In genomic region chr5:32350551-32351256, GRCm38 (mm10) we compare ENCODE assay signal across 11 mouse cellular contexts.
A peak's percentile ranks its signal among the peaks of the same experiment; 100 is the strongest.
DNase-seq lines count a peak whose midpoint lies in the region; ATAC-seq and TF ChIP-seq lines count a peak whose summit lies in the region.
"Had no signal": no experiment of that assay in that cellular context is flagged by ENCODE, and none has a peak within 500 bp of the region (broad histone marks: within the 10 kb centered on the region; RNA-seq: fewer than 3 reads in every experiment).

No protein-coding gene starts in this region.

- no peaks in the 10 kb centered on the region for H3K27me3 ChIP-seq in kidney, postnatal 0 days (ENCODE audit: insufficient read depth, low read length)
- H3K27me3 ChIP-seq in intestine, embryonic 15.5 days (replicated peaks): no peaks in the 10 kb centered on the region
- no peaks in the 10 kb centered on the region for H3K27me3 ChIP-seq in stomach, embryonic 15.5 days (replicated peaks)
- H3K27me3 ChIP-seq in forebrain, embryonic 12.5 days: no peaks in the 10 kb centered on the region
- H3K27me3 ChIP-seq: limb, embryonic 15.5 days had no signal

- H3K36me3 ChIP-seq in kidney, postnatal 0 days (ENCODE audit: insufficient read depth, low read length): no peaks in the 10 kb centered on the region
- no peaks in the 10 kb centered on the region for H3K36me3 ChIP-seq in intestine, embryonic 15.5 days
- H3K36me3 ChIP-seq in stomach, embryonic 15.5 days: no peaks in the 10 kb centered on the region
- H3K36me3 ChIP-seq in forebrain, embryonic 12.5 days (replicated peaks): no peaks in the 10 kb centered on the region
- H3K36me3 ChIP-seq: limb, embryonic 15.5 days had no signal

- H3K9me3 ChIP-seq in kidney, postnatal 0 days (replicated peaks; ENCODE audit: low read length): no peaks in the 10 kb centered on the region
- H3K9me3 ChIP-seq in intestine, embryonic 15.5 days: no peaks in the 10 kb centered on the region
- H3K9me3 ChIP-seq in stomach, embryonic 15.5 days: no peaks in the 10 kb centered on the region
- H3K9me3 ChIP-seq in forebrain, embryonic 12.5 days: no peaks in the 10 kb centered on the region
- H3K9me3 ChIP-seq: limb, embryonic 15.5 days had no signal

- no peak overlapping the region for H3K9ac ChIP-seq in kidney, postnatal 0 days (ENCODE audit: low read depth, low read length)
- no peak overlapping the region for H3K9ac ChIP-seq in intestine, embryonic 15.5 days
- H3K9ac ChIP-seq in stomach, embryonic 15.5 days: no peak overlapping the region
- H3K9ac ChIP-seq in forebrain, embryonic 12.5 days: no peak overlapping the region
- H3K9ac ChIP-seq: forebrain, postnatal 0 days; limb, embryonic 15.5 days had no signal

- no peak for DNase-seq in kidney, postnatal 0 days (ENCODE audit: low spot score)
- DNase-seq in kidney, postnatal 25 days: no peak
- peak; percentile 47 to 58 for DNase-seq in heart, adult 9 months (ENCODE audit: low spot score in 2 of 2)
- no peak for DNase-seq in kidney, postnatal 14 days
- DNase-seq: forebrain, postnatal 0 days; right cerebral cortex, postnatal 4 days; thymus, adult 18-20 months had no signal

- H3K4me3 ChIP-seq in kidney, postnatal 0 days (replicated peaks; ENCODE audit: low read depth, low read length): no peak overlapping the region
- H3K4me3 ChIP-seq in intestine, embryonic 15.5 days (replicated peaks): no peak overlapping the region
- H3K4me3 ChIP-seq in stomach, embryonic 15.5 days (replicated peaks): no peak overlapping the region
- no peak overlapping the region for H3K4me3 ChIP-seq in forebrain, embryonic 12.5 days (replicated peaks)
- H3K4me3 ChIP-seq: limb, embryonic 15.5 days had no signal

- H3K27ac ChIP-seq in kidney, postnatal 0 days: peak overlapping the region; percentile 3; the same call in 1 of the 2 replicates
- H3K27ac ChIP-seq in intestine, embryonic 15.5 days: peak overlapping the region; percentile 82
- peak overlapping the region; percentile 79 for H3K27ac ChIP-seq in stomach, embryonic 15.5 days
- H3K27ac ChIP-seq in forebrain, embryonic 12.5 days: no peak overlapping the region
- H3K27ac ChIP-seq: limb, embryonic 15.5 days had no signal

- WGBS in kidney, postnatal 0 days: 77% methylated on average over 3 of the region's 3 CpGs
- WGBS in intestine, embryonic 15.5 days: 60% methylated on average over 3 of the region's 3 CpGs
- 65% methylated on average over 3 of the region's 3 CpGs for WGBS in stomach, embryonic 15.5 days
- WGBS in forebrain, embryonic 12.5 days: 81% methylated on average over 3 of the region's 3 CpGs

- 0 out of 2 replicates have a peak, but pooled peaks cover 10% of the 10 kb centered on the region for H3K4me1 ChIP-seq in kidney, postnatal 0 days (replicated peaks; ENCODE audit: insufficient read depth, low read length)
- H3K4me1 ChIP-seq in intestine, embryonic 15.5 days (replicated peaks): peaks cover 17% of the 10 kb centered on the region
- H3K4me1 ChIP-seq in stomach, embryonic 15.5 days: peaks cover 30% of the 10 kb centered on the region
- H3K4me1 ChIP-seq in forebrain, embryonic 12.5 days: no peaks in the 10 kb centered on the region

- ATAC-seq in kidney, postnatal 0 days (replicated peaks; ENCODE audit: low FRiP score, low read depth): no peak
- ATAC-seq in intestine, embryonic 15.5 days: no peak
- no peak for ATAC-seq in stomach, embryonic 15.5 days (ENCODE audit: insufficient read depth, low FRiP score, low read depth)
- ATAC-seq in forebrain, embryonic 12.5 days (ENCODE audit: low FRiP score): no peak
- ATAC-seq: forebrain, postnatal 0 days had no signal

- no peak for TF ChIP-seq CTCF in kidney, postnatal 0 days (IDR thresholded peaks at IDR 0.05; ENCODE audit: low read depth)

- H3K4me2 ChIP-seq in kidney, postnatal 0 days (ENCODE audit: low read length): no peak overlapping the region
- no peak overlapping the region for H3K4me2 ChIP-seq in intestine, embryonic 15.5 days (replicated peaks)
- no peak overlapping the region for H3K4me2 ChIP-seq in stomach, embryonic 15.5 days
- H3K4me2 ChIP-seq in forebrain, embryonic 12.5 days: no peak overlapping the region
- H3K4me2 ChIP-seq: limb, embryonic 15.5 days had no signal

Comparison
In these comparisons a context has a peak if more than half of its experiments do, and no peak if none do; other contexts are left out.
1. DNase-seq: peak in heart, adult 9 months (2 of 2); none in kidney, postnatal 0 days (single experiment), kidney, postnatal 25 days (0 of 2) and kidney, postnatal 14 days (single experiment).